Mouse (Mus musculus) bone marrow macrophage, adult 2 months (primary cell): ENCODE measurements around the gene Coq2.

Experiments
- CTCF ChIP-seq: IDR thresholded peaks from 2 replicates; pipeline ENCODE4 v1.5.1; 2012; ENCODE audit warnings: low read depth, mild to moderate bottlenecking, low read length, moderate library complexity
- POLR2A ChIP-seq: IDR thresholded peaks from 2 replicates; pipeline ENCODE4 v1.6.1; 2012; ENCODE audit warnings: mild to moderate bottlenecking, low read depth, low read length, borderline replicate concordance

- TF ChIP-seq CTCF (no peak), POLR2A (no peak)
These were observed 67.7 kb downstream of the Coq2 start for GRCm38 (mm10) chr5:100607090-100607762.
